Mouse (Mus musculus) heart, postnatal 0 days (tissue): ENCODE data around the gene Tmem202. TPM values are rescaled to one million over a fixed set of nuclear protein-coding genes. Genes with fewer than 3 reads are reported as not detected.

Source experiments
- ATAC-seq: fragments of 200-750 bp; cut with Nextera tagmentation; 2 replicates; pipeline ENCODE4 v1.8.0; 2017; ENCODE audit warnings: low read depth, moderate number of reproducible peaks, moderate library complexity; ENCODE audit not compliant: insufficient read depth
- DNase-seq: peaks from one replicate; pipeline ENCODE4 v3.0.0-alpha.2; 2016; ENCODE audit warnings: low spot score
- H3K27ac ChIP-seq: fragments of 300-500 bp; sonication (generic); 2 replicates; pipeline ENCODE4 v1.5.1; 2014; ENCODE audit warnings: low read depth, mild to moderate bottlenecking
- H3K27me3 ChIP-seq: fragments of 300-500 bp; sonication (generic); 2 replicates; pipeline ENCODE4 v1.6.1; 2014; ENCODE audit warnings: low read length, mixed read lengths; ENCODE audit not compliant: control insufficient read depth, insufficient read depth
- H3K36me3 ChIP-seq: fragments of 300-500 bp; sonication (generic); replicated peaks from 2 replicates; pipeline ENCODE4 v1.6.1; 2014; ENCODE audit warnings: low read length, mixed read lengths; ENCODE audit not compliant: control insufficient read depth, insufficient read depth
- H3K4me1 ChIP-seq: fragments of 300-500 bp; sonication (generic); 2 replicates; pipeline ENCODE4 v1.6.1; 2014; ENCODE audit warnings: antibody characterized with exemption; ENCODE audit not compliant: control insufficient read depth, insufficient read depth
- H3K4me2 ChIP-seq: fragments of 300-500 bp; sonication (generic); 2 replicates; pipeline ENCODE4 v1.6.1; 2014; ENCODE audit warnings: low read depth, mild to moderate bottlenecking, low read length, moderate library complexity
- H3K4me3 ChIP-seq: fragments of 300-500 bp; sonication (generic); 2 replicates; pipeline ENCODE4 v1.5.1; 2014; ENCODE audit warnings: low read depth, low read length
- H3K9ac ChIP-seq: fragments of 300-500 bp; sonication (generic); replicated peaks from 2 replicates; pipeline ENCODE4 v1.6.1; 2014; ENCODE audit warnings: low read depth, low read length, mixed read lengths
- H3K9me3 ChIP-seq: fragments of 300-500 bp; sonication (generic); replicated peaks from 2 replicates; pipeline ENCODE4 v1.6.1; 2016; ENCODE audit warnings: low read length; ENCODE audit not compliant: control insufficient read depth
- CTCF ChIP-seq: IDR thresholded peaks from 2 replicates; pipeline ENCODE4 v1.5.1; 2016; ENCODE audit warnings: antibody characterized with exemption, control low read depth, low read depth
- EP300 ChIP-seq: IDR thresholded peaks from 2 replicates; pipeline ENCODE4 v1.6.1; 2016; ENCODE audit warnings: antibody characterized with exemption, low read depth
- WGBS: fragments of 180-500 bp; shearing (Covaris S2); extraction: QIAGEN DNeasy Blood & Tissue Kit; methylation state at CpG from one replicate; pipeline ENCODE4 v1.1.7; 2014; 5-methylcytosine and 5-hydroxymethylcytosine counted together
- polyA plus RNA-seq: library from polyadenylated mRNA; unstranded; fragments of >200 nt; fragmentation: Nextera tagmentation; extraction: Ambion mirVana; gene quantifications from 2 replicates; pipeline ENCODE4 v1.2.1, GENCODE M21; 2015
- total RNA-seq: library from RNA; depleted of rRNA; stranded (reverse); fragments of >200 nt; gene quantifications from 2 replicates; pipeline ENCODE4 v1.2.3, GENCODE M21; 2014; ENCODE audit warnings: low replicate concordance; rRNA removed

Gene Tmem202
- not detected in 2 replicates for total RNA-seq
- polyA plus RNA-seq, result 0.47 and 0.63 TPM in 2 replicates

- DNase-seq (peak; percentile 87), ATAC-seq (peak; percentile 89)
- H3K4me3 ChIP-seq, result peak within 1 kb of the TSS; percentile 72
- TF ChIP-seq EP300 (peak; percentile 49; the same call in 1 of the 2 replicates), CTCF (no peak)
- H3K27ac ChIP-seq, result peak within 1 kb of the TSS; percentile 71
- no peaks in the 10 kb centered on the region for H3K36me3 ChIP-seq
- H3K27me3 ChIP-seq, result no peaks in the 10 kb centered on the region
- peak within 1 kb of the TSS; percentile 74 for H3K4me2 ChIP-seq
- H3K9ac ChIP-seq, result peak within 1 kb of the TSS; percentile 56
- H3K9me3 ChIP-seq, result no peaks in the 10 kb centered on the region
- WGBS, result 2% methylated on average over 55 of the region's 55 CpGs
- peaks cover 19% of the 10 kb centered on the region for H3K4me1 ChIP-seq
Measured at GRCm38 (mm10) chr9:59539441-59540137, at the start of gene Tmem202, which contains the start of gene Hexa. Tmem202 (minus strand) TSS chr9:59539847. Hexa (plus strand) TSS chr9:59539540.

- 0 out of 2 replicates have a peak, but pooled peaks cover 12% of the 10 kb centered on the region for H3K27me3 ChIP-seq
- ATAC-seq, result no peak
- TF ChIP-seq EP300 (no peak), CTCF (no peak)
Measured at GRCm38 (mm10) chr9:59588710-59589671, 49.3 kb upstream of the Tmem202 start.

GRCm38 (mm10) chr9:59588252-59588651 is 48.6 kb upstream of the Tmem202 start:
- Histone ChIP-seq H3K9me3 (no peaks in the 10 kb centered on the region), H3K9ac (no peak overlapping the region), H3K4me1 (0 out of 2 replicates have a peak, but pooled peaks cover 5% of the 10 kb centered on the region), H3K27me3 (peaks cover 12% of the 10 kb centered on the region; the same call in 1 of the 2 replicates), H3K36me3 (no peaks in the 10 kb centered on the region), H3K4me2 (no peak overlapping the region), H3K4me3 (no peak overlapping the region), H3K27ac (no peak overlapping the region)
- WGBS, result 41% methylated on average over 5 of the region's 5 CpGs
- DNase-seq, result no peak
- TF ChIP-seq EP300 (no peak), CTCF (no peak)
- ATAC-seq, result no peak

More at GRCm38 (mm10) chr9:59588710-59589671, 49.3 kb upstream of the Tmem202 start:
- H3K36me3 ChIP-seq, result no peaks in the 10 kb centered on the region
- no peak for DNase-seq
- H3K4me3 ChIP-seq, result no peak overlapping the region
- H3K27ac ChIP-seq, result no peak overlapping the region
- H3K4me2 ChIP-seq, result no peak overlapping the region
- H3K9me3 ChIP-seq, result no peaks in the 10 kb centered on the region
- no peak overlapping the region for H3K9ac ChIP-seq
- WGBS, result 41% methylated on average over 12 of the region's 12 CpGs
- H3K4me1 ChIP-seq, result 0 out of 2 replicates have a peak, but pooled peaks cover 5% of the 10 kb centered on the region

GRCm38 (mm10) chr9:59584871-59585308 is 45.2 kb upstream of the Tmem202 start:
- no peak overlapping the region; the same call in 1 of the 2 replicates for H3K9ac ChIP-seq
- ATAC-seq, result peak; percentile 72
- TF ChIP-seq CTCF, result peak; percentile 81
- TF ChIP-seq EP300, result no peak
- H3K9me3 ChIP-seq, result no peaks in the 10 kb centered on the region
- H3K4me2 ChIP-seq, result peak overlapping the region; percentile 52
- peak; percentile 77 for DNase-seq
- 0 out of 2 replicates have a peak, but pooled peaks cover 5% of the 10 kb centered on the region for H3K4me1 ChIP-seq
- no peak overlapping the region for H3K27ac ChIP-seq
- 1% methylated on average over 13 of the region's 13 CpGs for WGBS
- no peaks in the 10 kb centered on the region for H3K36me3 ChIP-seq
- H3K27me3 ChIP-seq, result peaks cover 21% of the 10 kb centered on the region; the same call in 1 of the 2 replicates
- H3K4me3 ChIP-seq, result peak overlapping the region; percentile 22; the same call in 1 of the 2 replicates

- Histone ChIP-seq H3K4me1 (peaks cover 8% of the 10 kb centered on the region; the same call in 1 of the 2 replicates), H3K9me3 (no peaks in the 10 kb centered on the region), H3K4me3 (peak overlapping the region; percentile 55), H3K9ac (no peak overlapping the region), H3K4me2 (peak overlapping the region; percentile 72), H3K36me3 (no peaks in the 10 kb centered on the region), H3K27ac (no peak overlapping the region), H3K27me3 (peaks cover 45% of the 10 kb centered on the region)
- ATAC-seq (no peak), DNase-seq (no peak)
- TF ChIP-seq CTCF (no peak), EP300 (no peak)
- WGBS, result 2% methylated on average over 20 of the region's 20 CpGs
Measured at GRCm38 (mm10) chr9:59578505-59578867, 38.8 kb upstream of the Tmem202 start.
